Mouse (Mus musculus) hindbrain, embryonic 11.5 days (tissue): ENCODE measurements around the gene H2-Aa. TPM values are rescaled to one million over a fixed set of nuclear protein-coding genes. Genes with fewer than 3 reads are reported as not detected.

ENCODE experiments used
- ATAC-seq: fragments of 200-750 bp; cut with Nextera tagmentation; 2 replicates; pipeline ENCODE4 v1.8.0; 2017; ENCODE audit warnings: mild to moderate bottlenecking, moderate TSS enrichment, moderate library complexity; ENCODE audit not compliant: low FRiP score
- DNase-seq: peaks from one replicate; pipeline ENCODE4 v3.0.0-alpha.2; 2015; ENCODE audit warnings: low spot score
- H3K27ac ChIP-seq: fragments of 300-500 bp; sonication (generic); 2 replicates; pipeline ENCODE4 v1.5.1; 2014; ENCODE audit warnings: mild to moderate bottlenecking, low read depth, low read length
- H3K27me3 ChIP-seq: fragments of 300-500 bp; sonication (generic); 2 replicates; pipeline ENCODE4 v1.6.1; 2014; ENCODE audit warnings: mild to moderate bottlenecking, low read length, moderate library complexity, mixed read lengths; ENCODE audit not compliant: control insufficient read depth, insufficient read depth
- H3K36me3 ChIP-seq: fragments of 300-500 bp; sonication (generic); 2 replicates; pipeline ENCODE4 v1.6.1; 2014; ENCODE audit warnings: mild to moderate bottlenecking, low read length, moderate library complexity, mixed read lengths; ENCODE audit not compliant: control insufficient read depth, insufficient read depth
- H3K4me1 ChIP-seq: fragments of 300-500 bp; sonication (generic); replicated peaks from 2 replicates; pipeline ENCODE4 v1.6.1; 2014; ENCODE audit warnings: low read length, mixed read lengths; ENCODE audit not compliant: control insufficient read depth, insufficient read depth
- H3K4me2 ChIP-seq: fragments of 300-500 bp; sonication (generic); replicated peaks from 2 replicates; pipeline ENCODE4 v1.6.1; 2014; ENCODE audit warnings: mild to moderate bottlenecking, low read depth, low read length
- H3K4me3 ChIP-seq: fragments of 300-500 bp; sonication (generic); 2 replicates; pipeline ENCODE4 v1.5.1; 2014; ENCODE audit warnings: low read depth, low read length
- H3K9ac ChIP-seq: fragments of 300-500 bp; sonication (generic); 2 replicates; pipeline ENCODE4 v1.6.1; 2014; ENCODE audit warnings: low read depth, low read length
- H3K9me3 ChIP-seq: fragments of 300-500 bp; sonication (generic); 2 replicates; pipeline ENCODE4 v1.6.1; 2016; ENCODE audit warnings: low read length; ENCODE audit not compliant: control insufficient read depth
- WGBS: fragments of 180-500 bp; shearing (Covaris S2); extraction: QIAGEN DNeasy Blood & Tissue Kit; methylation state at CpG from one replicate; pipeline ENCODE4 v1.1.7; 2014; 5-methylcytosine and 5-hydroxymethylcytosine counted together
- polyA plus RNA-seq: library from polyadenylated mRNA; unstranded; fragments of >200 nt; fragmentation: Nextera tagmentation; extraction: Ambion mirVana; gene quantifications from 2 replicates; pipeline ENCODE4 v1.2.1, GENCODE M21; 2014

The H2-Aa gene
- polyA plus RNA-seq, 1 experiment from 2014 or later: not detected

GRCm38 (mm10) chr17:34264452-34265351 is 22.9 kb downstream of the H2-Aa start:
- Histone ChIP-seq H3K4me1 (0 out of 2 replicates have a peak, but pooled peaks cover 3% of the 10 kb centered on the region), H3K27ac (no peak overlapping the region), H3K36me3 (no peaks in the 10 kb centered on the region), H3K4me3 (peak overlapping the region; percentile 52), H3K9ac (peak overlapping the region; percentile 68), H3K4me2 (peak overlapping the region; percentile 98), H3K27me3 (peaks cover 13% of the 10 kb centered on the region), H3K9me3 (no peaks in the 10 kb centered on the region)
- WGBS: under 1% methylated on average over 67 of the region's 93 CpGs
- DNase-seq (peak; percentile 65), ATAC-seq (no peak)

DNA sequence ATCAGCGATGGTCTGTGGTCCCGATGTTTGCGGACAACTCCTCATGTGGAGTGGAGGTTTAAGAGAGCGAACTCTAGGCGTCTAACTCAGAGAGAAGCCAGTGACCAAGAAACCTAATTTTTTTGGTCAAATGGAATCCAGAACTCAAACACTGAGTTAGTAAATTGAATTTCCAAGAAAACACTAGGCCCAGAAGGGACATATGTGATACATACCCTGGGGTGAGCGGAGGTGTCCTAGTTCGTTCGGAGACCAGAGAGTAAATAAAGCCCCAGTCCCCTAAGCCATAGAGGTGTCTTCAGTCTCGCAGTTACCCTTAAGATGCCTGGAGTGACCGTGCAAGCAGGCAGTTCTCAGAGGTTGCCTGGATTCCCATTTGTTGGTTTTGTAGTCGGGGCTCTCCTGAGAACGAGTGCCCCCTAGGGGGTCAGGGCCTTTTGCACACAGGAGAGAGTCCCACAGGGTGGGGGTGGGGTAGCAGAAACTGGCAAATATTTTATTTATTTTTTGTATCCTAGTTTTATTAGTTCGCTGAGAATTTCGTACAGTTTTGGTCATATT is 23.7 kb downstream of the H2-Aa start:
- no peaks in the 10 kb centered on the region for H3K36me3 ChIP-seq
- 2% methylated on average over 14 of the region's 14 CpGs for WGBS
- H3K27me3 ChIP-seq: peaks cover 13% of the 10 kb centered on the region
- peak overlapping the region; percentile 98 for H3K4me2 ChIP-seq
- H3K27ac ChIP-seq: no peak overlapping the region
- H3K9me3 ChIP-seq: no peaks in the 10 kb centered on the region
- H3K9ac ChIP-seq: no peak overlapping the region
- DNase-seq: peak; percentile 64
- no peak for ATAC-seq
- peak overlapping the region; percentile 52 for H3K4me3 ChIP-seq
- H3K4me1 ChIP-seq: 0 out of 2 replicates have a peak, but pooled peaks cover 3% of the 10 kb centered on the region

DNA sequence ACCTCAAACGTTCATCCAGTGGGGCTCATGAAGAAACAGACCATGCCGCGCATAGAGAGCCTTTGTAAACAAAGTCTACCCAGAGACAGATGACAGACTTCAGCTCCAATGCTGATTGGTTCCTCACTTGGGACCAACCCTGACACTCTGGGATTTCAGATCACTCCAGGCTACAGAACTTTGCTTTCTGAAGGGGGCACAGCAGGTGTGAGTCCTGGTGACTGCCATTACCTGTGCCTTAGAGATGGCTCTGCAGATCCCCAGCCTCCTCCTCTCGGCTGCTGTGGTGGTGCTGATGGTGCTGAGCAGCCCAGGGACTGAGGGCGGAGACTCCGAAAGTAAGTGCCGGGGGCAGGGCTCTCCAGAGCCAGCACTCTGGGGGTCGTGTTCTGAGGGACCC is 24.6 kb downstream of the H2-Aa start:
- under 1% methylated on average over 8 of the region's 8 CpGs for WGBS
- H3K4me1 ChIP-seq: 0 out of 2 replicates have a peak, but pooled peaks cover 3% of the 10 kb centered on the region
- ATAC-seq: peak; percentile 86
- H3K4me2 ChIP-seq: peak overlapping the region; percentile 98
- no peaks in the 10 kb centered on the region for H3K36me3 ChIP-seq
- H3K9me3 ChIP-seq: no peaks in the 10 kb centered on the region
- peak overlapping the region; percentile 37 for H3K4me3 ChIP-seq
- peak; percentile 92 for DNase-seq
- no peak overlapping the region for H3K9ac ChIP-seq
- H3K27ac ChIP-seq: no peak overlapping the region
- peaks cover 13% of the 10 kb centered on the region for H3K27me3 ChIP-seq

DNA sequence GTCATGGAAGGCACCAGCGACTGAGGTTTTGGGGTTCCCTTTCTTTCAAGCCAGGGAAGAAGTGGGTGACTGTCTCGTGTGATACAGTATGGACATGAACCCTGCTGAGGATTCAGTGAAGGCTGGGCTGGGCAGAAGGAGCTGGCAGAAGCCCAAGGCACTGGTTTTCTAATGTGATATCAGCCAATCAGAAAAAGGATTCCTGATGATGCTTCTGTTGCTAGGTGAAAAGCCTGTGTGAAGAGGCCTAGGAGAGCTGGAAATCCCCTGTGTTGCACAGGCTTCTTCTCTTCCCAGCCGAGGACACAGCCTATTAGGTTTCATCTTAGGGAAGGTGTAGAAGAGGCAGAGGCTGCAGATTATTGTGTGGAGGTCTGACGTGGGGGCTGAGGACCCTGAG is 26.1 kb downstream of the H2-Aa start:
- Histone ChIP-seq H3K4me2 (no peak overlapping the region), H3K27ac (no peak overlapping the region), H3K9ac (no peak overlapping the region), H3K9me3 (no peaks in the 10 kb centered on the region), H3K4me3 (no peak overlapping the region), H3K4me1 (0 out of 2 replicates have a peak, but pooled peaks cover 3% of the 10 kb centered on the region), H3K36me3 (no peaks in the 10 kb centered on the region), H3K27me3 (peaks cover 13% of the 10 kb centered on the region)
- ATAC-seq (peak; percentile 36; the same call in 1 of the 2 replicates), DNase-seq (peak; percentile 84)
- 23% methylated on average over 4 of the region's 4 CpGs for WGBS

GRCm38 (mm10) chr17:34260551-34260950 is 27.1 kb downstream of the H2-Aa start:
- DNase-seq (no peak), ATAC-seq (no peak)
- Histone ChIP-seq H3K27me3 (peaks cover 13% of the 10 kb centered on the region), H3K27ac (no peak overlapping the region), H3K4me3 (no peak overlapping the region), H3K9ac (no peak overlapping the region), H3K4me2 (no peak overlapping the region), H3K36me3 (no peaks in the 10 kb centered on the region), H3K9me3 (no peaks in the 10 kb centered on the region), H3K4me1 (0 out of 2 replicates have a peak, but pooled peaks cover 3% of the 10 kb centered on the region)
- 93% methylated on average over 5 of the region's 5 CpGs for WGBS

GRCm38 (mm10) chr17:34257594-34258375 is 29.8 kb downstream of the H2-Aa start, which contains the start of gene H2-Ab1:
H2-Ab1 (plus strand) TSS chr17:34257689.
- Histone ChIP-seq H3K27ac (no peak within 1 kb of the TSS), H3K4me3 (no peak within 1 kb of the TSS), H3K4me2 (no peak within 1 kb of the TSS), H3K36me3 (no peaks in the 10 kb centered on the region), H3K27me3 (no peaks in the 10 kb centered on the region), H3K9me3 (no peaks in the 10 kb centered on the region), H3K4me1 (no peaks in the 10 kb centered on the region), H3K9ac (no peak within 1 kb of the TSS)
- ATAC-seq: no peak
- DNase-seq: peak; percentile 67
- 73% methylated on average over 11 of the region's 11 CpGs for WGBS

GRCm38 (mm10) chr17:34256501-34256900 is 31.1 kb downstream of the H2-Aa start:
- no peaks in the 10 kb centered on the region for H3K9me3 ChIP-seq
- DNase-seq (no peak), ATAC-seq (no peak)
- no peak overlapping the region for H3K9ac ChIP-seq
- no peaks in the 10 kb centered on the region for H3K36me3 ChIP-seq
- H3K4me1 ChIP-seq: no peaks in the 10 kb centered on the region
- no peak overlapping the region for H3K27ac ChIP-seq
- no peak overlapping the region for H3K4me3 ChIP-seq
- H3K27me3 ChIP-seq: no peaks in the 10 kb centered on the region
- 82% methylated on average over 5 of the region's 5 CpGs for WGBS
- H3K4me2 ChIP-seq: no peak overlapping the region

DNA sequence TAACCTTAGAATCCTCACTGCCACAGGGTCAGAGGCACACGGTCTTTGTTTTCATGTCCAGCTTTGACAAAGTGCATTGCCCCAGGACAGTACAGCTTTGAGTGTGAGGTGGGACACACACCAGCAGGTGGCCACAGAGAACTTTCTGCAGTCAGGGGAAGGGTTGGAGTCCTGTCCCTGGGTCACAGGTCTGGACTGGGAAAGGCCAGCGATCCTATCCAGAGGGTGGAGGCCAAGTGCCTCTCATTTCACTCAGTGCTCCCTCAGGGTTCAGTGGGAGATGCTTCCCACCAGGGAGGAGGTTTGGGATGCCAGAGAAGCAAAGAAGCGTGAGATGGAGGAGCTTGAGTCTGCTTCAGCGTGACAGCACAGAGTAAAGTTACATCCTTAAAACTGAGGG is 36.0 kb downstream of the H2-Aa start:
- WGBS: 56% methylated on average over 4 of the region's 4 CpGs

More for the DNA sequence above, 36.0 kb downstream of the H2-Aa start:
- no peaks in the 10 kb centered on the region for H3K36me3 ChIP-seq
- no peaks in the 10 kb centered on the region for H3K9me3 ChIP-seq
- H3K9ac ChIP-seq: no peak overlapping the region
- ATAC-seq (no peak), DNase-seq (no peak)
- H3K4me1 ChIP-seq: no peaks in the 10 kb centered on the region
- no peak overlapping the region for H3K4me2 ChIP-seq
- H3K4me3 ChIP-seq: no peak overlapping the region
- no peaks in the 10 kb centered on the region for H3K27me3 ChIP-seq
- H3K27ac ChIP-seq: no peak overlapping the region
